Mouse (Mus musculus): Measurements from ENCODE around the gene Tnnt1.

DNA sequence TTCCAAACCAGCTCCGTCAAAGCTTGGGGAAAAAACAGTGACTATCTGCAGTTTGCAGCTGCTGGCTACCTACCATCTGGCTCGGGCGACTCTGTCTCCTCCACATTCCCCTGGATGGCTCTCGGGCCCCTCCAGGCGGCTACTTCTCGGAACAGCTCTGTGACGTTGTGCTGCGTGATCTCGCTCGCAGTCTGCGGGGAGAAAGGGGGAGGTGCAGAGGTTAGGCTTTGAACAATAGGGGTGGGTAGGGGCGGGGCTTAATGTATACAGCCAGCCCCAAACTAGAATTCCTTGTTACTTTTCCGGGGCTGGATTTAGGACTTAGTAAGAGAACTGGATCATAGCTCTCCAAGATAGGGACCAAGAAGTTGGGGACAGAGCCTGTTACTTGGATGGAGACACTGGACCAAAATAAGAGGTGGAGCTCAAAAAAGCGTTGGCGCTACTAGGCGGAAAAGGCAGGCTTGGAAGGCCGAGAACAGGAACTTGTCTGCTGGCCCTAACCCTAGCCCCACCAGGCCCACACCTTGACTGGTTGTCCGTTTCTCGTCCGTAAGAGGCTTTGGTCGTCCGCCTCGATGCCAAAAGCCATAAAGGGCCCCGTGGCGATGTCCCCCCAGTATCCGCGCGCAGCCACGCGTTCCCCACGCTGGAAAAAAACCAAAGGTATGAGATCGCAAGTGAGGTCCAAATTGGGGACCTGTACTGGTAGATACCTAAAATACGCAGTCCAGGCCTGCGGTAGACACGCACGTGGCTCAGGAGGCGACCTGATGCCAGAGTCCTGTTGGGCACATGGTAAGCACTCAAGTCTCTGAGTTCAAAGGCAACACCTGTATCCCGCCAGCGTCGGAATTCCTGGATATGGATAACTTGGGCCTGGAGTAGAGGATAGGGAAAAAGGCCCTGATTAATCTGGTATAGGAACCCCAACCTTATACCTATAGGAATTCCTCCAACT is 10.4 kb upstream of the Tnnt1 start:
- TF ChIP-seq CTCF (IDR thresholded peaks at IDR 0.05; ENCODE audit: low read depth) (peak; percentile 85), EP300 (IDR thresholded peaks at IDR 0.05; ENCODE audit: low read depth) (no peak)

All from heart, postnatal 0 days (tissue).